Mouse (Mus musculus) left cerebral cortex, adult 9 months (tissue): Measurements from ENCODE around the gene Fam234a.
"Not testable (repeated sequence)": the region's sequence is repeated elsewhere in the genome, so short reads cannot be mapped to it uniquely, and the experiment has no call there.

Experiments
- DNase-seq, 2 experiments: peaks; one replicate each; pipeline ENCODE4 v3.0.0; 2022; ENCODE audit warnings: low spot score in 2 of 2

The Fam234a gene

GRCm38 (mm10) chr17:26244101-26244841, at the start of gene Fam234a:
TSS of gene Fam234a (minus strand) at chr17:26244242.
- DNase-seq: peak; percentile 79 to 91

GRCm38 (mm10) chr17:26289475-26289874, 45.4 kb upstream of the Fam234a start:
- DNase-seq: no peak

- no peak for DNase-seq
Measured at GRCm38 (mm10) chr17:26286199-26286955, 42.3 kb upstream of the Fam234a start.

- DNase-seq: peak in 1 of 2 experiments; percentile 39
Measured at GRCm38 (mm10) chr17:26276711-26277110, 32.7 kb upstream of the Fam234a start.

- DNase-seq: no peak
Measured at GRCm38 (mm10) chr17:26275933-26276332, 31.9 kb upstream of the Fam234a start.

GRCm38 (mm10) chr17:26272586-26272985, 28.5 kb upstream of the Fam234a start:
- no peak for DNase-seq

- not testable (repeated sequence) for DNase-seq
Measured at GRCm38 (mm10) chr17:26269577-26269976, 25.5 kb upstream of the Fam234a start.

- DNase-seq: no peak
Measured at GRCm38 (mm10) chr17:26268851-26269250, 24.8 kb upstream of the Fam234a start.

- no peak for DNase-seq
Measured at GRCm38 (mm10) chr17:26262384-26262783, 18.3 kb upstream of the Fam234a start.

GRCm38 (mm10) chr17:26261826-26262225, 17.8 kb upstream of the Fam234a start:
- DNase-seq: no peak

GRCm38 (mm10) chr17:26255313-26255712, 11.3 kb upstream of the Fam234a start:
- DNase-seq: no peak

- no peak for DNase-seq
Measured at GRCm38 (mm10) chr17:26253399-26253798, 9.4 kb upstream of the Fam234a start.

GRCm38 (mm10) chr17:26252539-26253251, 8.7 kb upstream of the Fam234a start, which contains the start of gene Luc7l:
TSS of gene Luc7l (plus strand) at chr17:26252896.
- DNase-seq: peak; percentile 86 to 95

GRCm38 (mm10) chr17:26251886-26252538, 8.0 kb upstream of the Fam234a start:
- DNase-seq: no peak

GRCm38 (mm10) chr17:26243471-26244100, 456 bp downstream of the Fam234a start:
- DNase-seq: no peak

GRCm38 (mm10) chr17:26240990-26241389, 3.1 kb downstream of the Fam234a start:
- no peak for DNase-seq

- no peak for DNase-seq
Measured at GRCm38 (mm10) chr17:26240120-26240790, 3.8 kb downstream of the Fam234a start.

- peak in 1 of 2 experiments; percentile 13 for DNase-seq
Measured at GRCm38 (mm10) chr17:26239551-26239950, 4.5 kb downstream of the Fam234a start.

GRCm38 (mm10) chr17:26237667-26238066, 6.4 kb downstream of the Fam234a start:
- no peak for DNase-seq

GRCm38 (mm10) chr17:26235077-26235815, 8.8 kb downstream of the Fam234a start:
- no peak for DNase-seq
